Mouse (Mus musculus): ENCODE measurements at regions not wholly inside any gene's neighbourhood (a gene's known extent, or its start where the extent isn't known, plus 50 kb on each side); places are given as distances from the start of the nearest gene placed in this dataset.

DNA sequence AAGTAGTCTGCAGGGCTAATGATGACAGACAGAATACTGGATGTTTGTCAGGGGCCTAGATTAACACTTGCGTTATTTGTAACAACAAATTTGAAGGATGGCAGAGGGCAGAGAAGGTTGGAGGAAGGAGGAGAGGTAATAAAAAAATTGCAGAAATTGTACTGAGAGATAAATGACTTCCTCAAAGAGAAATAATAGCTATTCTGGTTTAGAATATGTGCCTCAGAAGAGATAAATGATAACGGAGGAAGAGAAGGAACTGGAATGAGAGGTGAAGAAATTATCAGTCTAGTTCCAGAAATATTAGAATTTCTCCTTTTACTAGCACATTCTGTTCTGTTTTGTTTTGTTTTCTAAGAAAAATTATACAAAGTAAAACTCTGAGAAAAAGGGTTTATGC is 393.1 kb downstream of the Slco6d1 start:
- WGBS, result 90% methylated on average over 2 of the region's 2 CpGs
- H3K27me3 ChIP-seq, result no peaks in the 10 kb centered on the region

DNA sequence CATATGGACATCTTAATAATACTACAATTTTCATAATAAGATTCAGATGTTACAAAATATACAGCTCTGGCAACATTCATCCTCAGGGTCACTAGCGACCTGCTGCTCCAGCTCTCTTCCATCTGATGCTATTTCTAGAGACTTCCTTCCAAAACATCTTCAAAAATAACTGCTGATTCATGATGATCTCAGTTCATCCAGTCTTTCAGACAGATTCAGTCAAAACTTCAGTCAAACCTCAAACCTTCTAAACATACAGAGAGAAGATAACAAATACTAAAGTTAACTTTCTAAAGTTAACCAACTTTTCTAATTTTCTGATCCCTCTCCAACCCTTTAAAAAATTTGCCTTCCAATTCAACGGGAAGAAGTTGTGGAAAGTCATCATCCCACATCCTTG is 397.2 kb downstream of the Slco6d1 start:
- 92% methylated on average over 2 of the region's 2 CpGs for WGBS
- Histone ChIP-seq H3K9me3 (replicated peaks) (no peaks in the 10 kb centered on the region), H3K4me1 (no peaks in the 10 kb centered on the region), H3K4me3 (no peak overlapping the region), H3K27me3 (no peaks in the 10 kb centered on the region), H3K4me2 (replicated peaks) (no peak overlapping the region), H3K9ac (no peak overlapping the region), H3K27ac (no peak overlapping the region), H3K36me3 (no peaks in the 10 kb centered on the region)
- ATAC-seq (ENCODE audit: low FRiP score), result no peak

More for the DNA sequence above, 393.1 kb downstream of the Slco6d1 start:
- no peak overlapping the region for H3K4me2 ChIP-seq (replicated peaks)
- H3K9ac ChIP-seq, result no peak overlapping the region
- H3K27ac ChIP-seq, result no peak overlapping the region
- H3K4me3 ChIP-seq, result no peak overlapping the region
- ATAC-seq (ENCODE audit: low FRiP score), result no peak
- no peaks in the 10 kb centered on the region for H3K4me1 ChIP-seq
- no peaks in the 10 kb centered on the region for H3K36me3 ChIP-seq
- no peaks in the 10 kb centered on the region for H3K9me3 ChIP-seq (replicated peaks)

DNA sequence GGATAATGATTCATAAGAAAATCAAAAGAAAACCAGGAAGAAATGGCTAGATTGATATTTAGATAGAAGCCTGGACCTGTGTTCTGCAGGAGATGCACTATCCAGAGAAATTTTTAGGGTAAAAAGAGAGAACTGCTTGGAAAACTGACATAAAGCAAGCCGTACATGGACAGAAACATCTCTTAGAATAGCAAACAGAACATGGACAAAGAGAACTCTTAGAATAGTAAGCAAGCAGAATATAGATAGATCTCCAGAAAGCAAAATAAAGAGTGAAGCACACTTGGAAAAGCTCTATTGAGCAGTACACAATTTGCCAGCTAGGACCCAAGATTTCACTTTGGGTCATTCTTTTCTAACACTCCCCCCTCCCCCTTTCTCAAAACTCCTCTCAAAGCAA is 439.3 kb downstream of the Slco6d1 start:
- H3K9me3 ChIP-seq (replicated peaks), result no peaks in the 10 kb centered on the region
- no peaks in the 10 kb centered on the region for H3K4me1 ChIP-seq
- no peak overlapping the region for H3K9ac ChIP-seq
- H3K4me2 ChIP-seq (replicated peaks), result no peak overlapping the region
- H3K4me3 ChIP-seq, result no peak overlapping the region
- ATAC-seq (ENCODE audit: low FRiP score), result no peak
- H3K27me3 ChIP-seq, result no peaks in the 10 kb centered on the region
- H3K27ac ChIP-seq, result no peak overlapping the region
- 84% methylated on average over 1 of the region's 1 CpGs for WGBS
- no peaks in the 10 kb centered on the region for H3K36me3 ChIP-seq

- H3K4me3 ChIP-seq, result no peak overlapping the region
- no peak for ATAC-seq (ENCODE audit: low FRiP score)
- 83% methylated on average over 3 of the region's 3 CpGs for whole genome bisulfite sequencing
- H3K36me3 ChIP-seq, result no peaks in the 10 kb centered on the region
- no peak overlapping the region for H3K27ac ChIP-seq
- H3K27me3 ChIP-seq, result no peaks in the 10 kb centered on the region
- no peak overlapping the region for H3K9ac ChIP-seq
- no peaks in the 10 kb centered on the region for H3K4me1 ChIP-seq
- H3K4me2 ChIP-seq (replicated peaks), result no peak overlapping the region
- no peaks in the 10 kb centered on the region for H3K9me3 ChIP-seq (replicated peaks)
Measured at GRCm38 (mm10) chr1:98906260-98906659, 485.3 kb downstream of the Slco6d1 start.

- Histone ChIP-seq H3K4me1 (no peaks in the 10 kb centered on the region), H3K9ac (no peak overlapping the region), H3K9me3 (replicated peaks) (no peaks in the 10 kb centered on the region), H3K27me3 (no peaks in the 10 kb centered on the region), H3K4me3 (no peak overlapping the region), H3K36me3 (no peaks in the 10 kb centered on the region), H3K27ac (no peak overlapping the region), H3K4me2 (replicated peaks) (no peak overlapping the region)
- 90% methylated on average over 2 of the region's 2 CpGs for WGBS
- ATAC-seq (ENCODE audit: low FRiP score), result no peak
Measured at GRCm38 (mm10) chr1:98923043-98923442, 502.1 kb downstream of the Slco6d1 start.

GRCm38 (mm10) chr1:98924933-98925332 is 504.0 kb downstream of the Slco6d1 start:
- no peak overlapping the region for H3K27ac ChIP-seq
- H3K4me3 ChIP-seq, result no peak overlapping the region
- H3K9ac ChIP-seq, result no peak overlapping the region
- WGBS, result 85% methylated on average over 2 of the region's 2 CpGs
- no peaks in the 10 kb centered on the region for H3K9me3 ChIP-seq (replicated peaks)
- H3K4me2 ChIP-seq (replicated peaks), result no peak overlapping the region
- H3K27me3 ChIP-seq, result no peaks in the 10 kb centered on the region
- no peaks in the 10 kb centered on the region for H3K36me3 ChIP-seq
- no peak for ATAC-seq (ENCODE audit: low FRiP score)
- H3K4me1 ChIP-seq, result no peaks in the 10 kb centered on the region

DNA sequence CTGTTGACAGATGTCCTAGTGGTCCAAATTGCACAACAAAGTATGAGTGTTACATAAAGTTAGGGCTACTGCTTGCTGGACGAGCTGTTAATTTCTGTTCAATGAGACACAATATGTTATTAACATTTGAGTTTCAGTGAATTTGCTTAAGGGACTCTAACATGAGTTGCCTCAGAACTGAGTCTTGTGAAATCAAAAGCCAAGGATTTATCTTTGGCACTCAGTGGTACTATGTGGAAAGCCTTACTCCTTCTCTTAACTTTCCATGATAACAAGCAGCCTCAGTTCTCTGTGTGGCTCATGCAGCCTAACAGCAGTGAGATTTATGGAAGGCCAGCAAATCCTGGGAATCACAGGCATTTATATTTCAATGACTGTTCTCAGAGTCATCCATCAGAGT is 510.0 kb downstream of the Slco6d1 start:
- no peak overlapping the region for H3K4me3 ChIP-seq
- no peak for ATAC-seq (ENCODE audit: low FRiP score)

DNA sequence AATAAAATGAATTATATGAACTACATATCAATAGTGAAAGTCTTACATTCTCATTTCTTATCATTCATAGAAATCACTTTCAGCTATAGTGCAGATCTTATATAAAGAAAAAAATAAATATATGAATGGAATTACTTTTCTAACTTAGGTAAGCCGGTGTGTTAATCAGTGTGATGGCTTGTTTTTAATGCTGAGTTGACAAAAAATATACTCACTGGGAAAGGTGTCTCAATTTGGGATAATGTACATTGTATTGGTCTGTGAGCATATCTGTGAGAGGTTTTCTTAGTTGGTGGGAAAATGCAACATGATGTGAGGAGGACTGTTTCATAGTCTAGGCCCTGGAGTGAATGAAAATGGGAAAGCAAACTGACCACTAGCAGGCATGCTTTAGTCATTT is 511.3 kb downstream of the Slco6d1 start:
- H3K9ac ChIP-seq, result no peak overlapping the region
- H3K27me3 ChIP-seq, result no peaks in the 10 kb centered on the region
- H3K27ac ChIP-seq, result no peak overlapping the region
- no peaks in the 10 kb centered on the region for H3K4me1 ChIP-seq
- WGBS, result 94% methylated on average over 1 of the region's 1 CpGs
- no peaks in the 10 kb centered on the region for H3K9me3 ChIP-seq (replicated peaks)
- no peak overlapping the region for H3K4me2 ChIP-seq (replicated peaks)
- H3K4me3 ChIP-seq, result no peak overlapping the region
- no peaks in the 10 kb centered on the region for H3K36me3 ChIP-seq
- ATAC-seq (ENCODE audit: low FRiP score), result no peak

More for the DNA sequence above, 510.0 kb downstream of the Slco6d1 start:
- Histone ChIP-seq H3K4me2 (replicated peaks) (no peak overlapping the region), H3K27me3 (no peaks in the 10 kb centered on the region), H3K27ac (no peak overlapping the region), H3K4me1 (no peaks in the 10 kb centered on the region), H3K9ac (no peak overlapping the region), H3K9me3 (replicated peaks) (no peaks in the 10 kb centered on the region), H3K36me3 (no peaks in the 10 kb centered on the region)
- 78% methylated on average over 1 of the region's 1 CpGs for WGBS

- H3K9me3 ChIP-seq (replicated peaks), result no peaks in the 10 kb centered on the region
- H3K4me3 ChIP-seq, result no peak overlapping the region
- H3K36me3 ChIP-seq, result no peaks in the 10 kb centered on the region
- H3K27me3 ChIP-seq, result no peaks in the 10 kb centered on the region
- H3K4me1 ChIP-seq, result no peaks in the 10 kb centered on the region
- no peak for ATAC-seq (ENCODE audit: low FRiP score)
- 85% methylated on average over 1 of the region's 1 CpGs for WGBS
- H3K4me2 ChIP-seq (replicated peaks), result no peak overlapping the region
- no peak overlapping the region for H3K9ac ChIP-seq
- H3K27ac ChIP-seq, result no peak overlapping the region
Measured at GRCm38 (mm10) chr1:98977686-98978085, 556.8 kb downstream of the Slco6d1 start.

All from hindbrain, embryonic 12.5 days (tissue).